Mouse (Mus musculus): ENCODE results near the gene Amigo2.

- TF ChIP-seq CTCF (IDR thresholded peaks at IDR 0.05; ENCODE audit: insufficient read depth, low read depth, low read length) = no peak
- no peak for TF ChIP-seq POLR2A (IDR thresholded peaks at IDR 0.05; ENCODE audit: insufficient read depth, low read depth, low read length)
Measured at GRCm38 (mm10) chr15:97280776-97281175, 33.7 kb upstream of the Amigo2 start.
